Mouse (Mus musculus) limb, embryonic 14.5 days (tissue): ENCODE measurements at regions not wholly inside any gene's neighbourhood (a gene's known extent, or its start where the extent isn't known, plus 50 kb on each side); places are given as distances from the start of the nearest gene placed in this dataset.

ENCODE experiments used
- ATAC-seq: fragments of 200-750 bp; cut with Nextera tagmentation; 2 replicates; pipeline ENCODE4 v1.8.0; 2017; ENCODE audit warnings: low read depth, moderate number of reproducible peaks, moderate TSS enrichment; ENCODE audit not compliant: low FRiP score
- DNase-seq: peaks from one replicate; pipeline ENCODE4 v3.0.0-alpha.2; 2015; ENCODE audit warnings: low spot score
- H3K27ac ChIP-seq: fragments of 300-500 bp; sonication (generic); replicated peaks from 2 replicates; pipeline ENCODE4 v1.5.1; 2014; ENCODE audit warnings: low read depth, mild to moderate bottlenecking, low read length, moderate library complexity, mixed read lengths
- H3K27me3 ChIP-seq: fragments of 300-500 bp; sonication (generic); 2 replicates; pipeline ENCODE4 v1.6.1; 2014; ENCODE audit warnings: low read length, mixed read lengths; ENCODE audit not compliant: control insufficient read depth, insufficient read depth
- H3K36me3 ChIP-seq: fragments of 300-500 bp; sonication (generic); 2 replicates; pipeline ENCODE4 v1.6.1; 2014; ENCODE audit warnings: mild to moderate bottlenecking, low read length, moderate library complexity, mixed read lengths; ENCODE audit not compliant: control insufficient read depth, insufficient read depth
- H3K4me1 ChIP-seq: fragments of 300-500 bp; sonication (generic); 2 replicates; pipeline ENCODE4 v1.6.1; 2014; ENCODE audit warnings: antibody characterized with exemption, low read length, mixed read lengths; ENCODE audit not compliant: control insufficient read depth, insufficient read depth
- H3K4me2 ChIP-seq: fragments of 300-500 bp; sonication (generic); replicated peaks from 2 replicates; pipeline ENCODE4 v1.6.1; 2014; ENCODE audit warnings: low read depth, mild to moderate bottlenecking, low read length, moderate library complexity; ENCODE audit not compliant: severe bottlenecking
- H3K4me3 ChIP-seq: fragments of 300-500 bp; sonication (generic); replicated peaks from 2 replicates; pipeline ENCODE4 v1.5.1; 2014; ENCODE audit warnings: low read length
- H3K9ac ChIP-seq: fragments of 300-500 bp; sonication (generic); 2 replicates; pipeline ENCODE4 v1.6.1; 2014; ENCODE audit warnings: mild to moderate bottlenecking, low read depth, low read length, moderate library complexity; ENCODE audit not compliant: severe bottlenecking
- H3K9me3 ChIP-seq: fragments of 300-500 bp; sonication (generic); 2 replicates; pipeline ENCODE4 v1.6.1; 2016; ENCODE audit warnings: low read length; ENCODE audit not compliant: control insufficient read depth
- POLR2A ChIP-seq: fragments of 200-500 bp; IDR thresholded peaks from 2 replicates; pipeline ENCODE4 v1.8.0; 2012; ENCODE audit warnings: inconsistent platforms, mild to moderate bottlenecking, moderate library complexity, borderline replicate concordance; ENCODE audit not compliant: insufficient read depth, insufficient read length; ENCODE audit errors: extremely low read depth
- WGBS: fragments of 180-500 bp; shearing (Covaris S2); extraction: QIAGEN DNeasy Blood & Tissue Kit; methylation state at CpG from one replicate; pipeline ENCODE4 v1.1.7; 2014; 5-methylcytosine and 5-hydroxymethylcytosine counted together

GRCm38 (mm10) chr3:9341657-9342056 lies 268.2 kb downstream of the Zfp704 start:
- TF ChIP-seq POLR2A, result no peak
- DNase-seq, result no peak
- no peak for ATAC-seq

GRCm38 (mm10) chr3:9341244-9341643 lies 268.6 kb downstream of the Zfp704 start:
- TF ChIP-seq POLR2A, result no peak
- WGBS, result 35% methylated on average over 4 of the region's 4 CpGs
- H3K4me3 ChIP-seq, result no peak overlapping the region
- H3K9ac ChIP-seq, result no peak overlapping the region
- peaks cover 15% of the 10 kb centered on the region for H3K4me1 ChIP-seq
- H3K4me2 ChIP-seq, result peak overlapping the region; percentile 62; the same call in 1 of the 2 replicates
- no peak for ATAC-seq
- H3K27ac ChIP-seq, result no peak overlapping the region
- H3K27me3 ChIP-seq, result peaks cover 7% of the 10 kb centered on the region; the same call in 1 of the 2 replicates
- no peaks in the 10 kb centered on the region for H3K9me3 ChIP-seq
- no peak for DNase-seq
- H3K36me3 ChIP-seq, result no peaks in the 10 kb centered on the region

More at GRCm38 (mm10) chr3:9341657-9342056, 268.2 kb downstream of the Zfp704 start:
- H3K4me2 ChIP-seq, result no peak overlapping the region
- peaks cover 7% of the 10 kb centered on the region; the same call in 1 of the 2 replicates for H3K27me3 ChIP-seq
- H3K9ac ChIP-seq, result no peak overlapping the region
- no peak overlapping the region for H3K27ac ChIP-seq
- no peaks in the 10 kb centered on the region for H3K9me3 ChIP-seq
- no peaks in the 10 kb centered on the region for H3K36me3 ChIP-seq
- H3K4me3 ChIP-seq, result no peak overlapping the region
- H3K4me1 ChIP-seq, result peaks cover 17% of the 10 kb centered on the region
- 34% methylated on average over 5 of the region's 5 CpGs for WGBS

DNA sequence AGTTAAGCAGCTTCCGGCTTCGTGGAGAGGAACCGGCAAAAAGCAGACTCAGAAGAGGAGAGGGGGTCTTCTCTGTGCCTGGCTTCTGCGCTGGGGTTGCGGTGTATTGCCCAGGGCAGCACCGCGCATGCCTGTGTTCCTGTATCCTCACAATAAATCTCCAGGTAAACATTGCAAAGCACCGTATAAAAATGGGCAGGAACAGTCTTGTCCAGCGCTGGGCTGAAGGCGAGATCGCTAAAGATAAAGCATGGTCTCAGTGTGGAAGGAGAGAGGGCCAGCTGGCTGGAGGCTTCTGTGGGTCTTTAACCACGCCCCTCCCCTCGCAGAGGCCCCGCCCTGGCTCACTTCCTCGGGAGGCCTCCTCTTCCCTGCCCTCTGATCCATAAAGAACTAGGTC lies 269.1 kb downstream of the Zfp704 start:
- 0 out of 2 replicates have a peak overlapping the region, but pooled peaks have one; percentile 34 for H3K9ac ChIP-seq
- no peak for ATAC-seq

DNA sequence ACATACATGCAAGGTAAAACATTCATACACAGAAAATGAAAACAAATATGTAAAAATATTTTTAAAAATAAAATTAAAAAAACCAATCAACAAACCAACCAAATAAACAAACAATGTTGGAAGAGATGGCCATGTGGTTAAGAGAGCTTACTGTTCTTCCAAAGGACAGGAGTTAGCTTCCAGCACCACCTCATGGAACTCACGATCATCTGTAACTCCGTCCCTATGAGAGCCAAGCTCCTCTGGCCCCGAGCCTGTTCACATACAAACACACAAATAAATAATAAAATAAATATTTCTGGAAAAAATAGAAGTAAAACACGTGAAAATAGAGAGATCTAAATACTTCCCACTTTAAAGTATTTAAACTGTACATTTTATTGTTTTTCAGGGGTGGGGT lies 269.5 kb downstream of the Zfp704 start:
- 31% methylated on average over 4 of the region's 4 CpGs for WGBS
- peak overlapping the region; percentile 62 for H3K4me2 ChIP-seq
- no peaks in the 10 kb centered on the region for H3K9me3 ChIP-seq
- ATAC-seq (no peak; the same call in 1 of the 2 replicates), DNase-seq (no peak)
- no peak for TF ChIP-seq POLR2A
- 0 out of 2 replicates have a peak overlapping the region, but pooled peaks have one; percentile 34 for H3K9ac ChIP-seq
- peaks cover 13% of the 10 kb centered on the region for H3K4me1 ChIP-seq
- peaks cover 6% of the 10 kb centered on the region; the same call in 1 of the 2 replicates for H3K27me3 ChIP-seq
- H3K36me3 ChIP-seq, result no peaks in the 10 kb centered on the region
- H3K27ac ChIP-seq, result no peak overlapping the region
- H3K4me3 ChIP-seq, result peak overlapping the region; percentile 34

More for the DNA sequence above, 269.1 kb downstream of the Zfp704 start:
- no peak for TF ChIP-seq POLR2A
- peak overlapping the region; percentile 34 for H3K4me3 ChIP-seq
- H3K4me1 ChIP-seq, result peaks cover 13% of the 10 kb centered on the region
- H3K9me3 ChIP-seq, result no peaks in the 10 kb centered on the region
- H3K27me3 ChIP-seq, result peaks cover 7% of the 10 kb centered on the region; the same call in 1 of the 2 replicates
- H3K36me3 ChIP-seq, result no peaks in the 10 kb centered on the region
- no peak overlapping the region for H3K27ac ChIP-seq
- peak; percentile 37 for DNase-seq
- WGBS, result 2% methylated on average over 15 of the region's 15 CpGs
- H3K4me2 ChIP-seq, result peak overlapping the region; percentile 62

- Histone ChIP-seq H3K27ac (no peak overlapping the region), H3K9me3 (no peaks in the 10 kb centered on the region), H3K27me3 (0 out of 2 replicates have a peak, but pooled peaks cover under 1% of the 10 kb centered on the region), H3K4me2 (no peak overlapping the region), H3K4me3 (no peak overlapping the region), H3K9ac (no peak overlapping the region), H3K36me3 (no peaks in the 10 kb centered on the region), H3K4me1 (peaks cover 13% of the 10 kb centered on the region)
- DNase-seq, result no peak
- no peak for TF ChIP-seq POLR2A
- no peak for ATAC-seq
- WGBS, result 75% methylated on average over 4 of the region's 4 CpGs
Observed at GRCm38 (mm10) chr3:9339669-9340068, 270.2 kb downstream of the Zfp704 start.
